Mouse (Mus musculus) right cerebral cortex, postnatal 10 days (tissue): ENCODE measurements at regions not wholly inside any gene's neighbourhood (a gene's known extent, or its start where the extent isn't known, plus 50 kb on each side); places are given as distances from the start of the nearest gene placed in this dataset.

Experiments used
- DNase-seq, 2 experiments: peaks; one replicate each; pipeline ENCODE4 v3.0.0; 2021; ENCODE audit warnings: low spot score in 2 of 2

DNA sequence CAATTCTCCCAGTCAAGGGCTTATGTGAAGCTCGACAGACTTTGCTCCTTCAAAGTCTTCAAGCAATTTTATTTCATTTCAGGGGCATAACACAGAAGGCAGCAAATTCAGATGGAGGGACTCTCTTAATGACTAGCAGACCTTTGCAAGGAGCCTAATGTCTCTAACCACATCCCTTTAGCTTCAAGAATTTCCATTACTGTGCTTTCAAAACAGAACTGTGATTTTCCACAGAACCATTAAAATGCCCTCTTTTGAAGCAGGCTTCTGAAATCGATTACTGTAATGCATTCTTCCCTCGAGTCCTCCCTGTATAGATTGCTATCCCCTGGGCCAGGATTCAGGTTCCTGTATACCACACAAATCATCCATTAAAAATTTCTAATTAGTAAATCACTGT lies 80.9 kb upstream of the Tac1 start:
- no peak for DNase-seq

DNA sequence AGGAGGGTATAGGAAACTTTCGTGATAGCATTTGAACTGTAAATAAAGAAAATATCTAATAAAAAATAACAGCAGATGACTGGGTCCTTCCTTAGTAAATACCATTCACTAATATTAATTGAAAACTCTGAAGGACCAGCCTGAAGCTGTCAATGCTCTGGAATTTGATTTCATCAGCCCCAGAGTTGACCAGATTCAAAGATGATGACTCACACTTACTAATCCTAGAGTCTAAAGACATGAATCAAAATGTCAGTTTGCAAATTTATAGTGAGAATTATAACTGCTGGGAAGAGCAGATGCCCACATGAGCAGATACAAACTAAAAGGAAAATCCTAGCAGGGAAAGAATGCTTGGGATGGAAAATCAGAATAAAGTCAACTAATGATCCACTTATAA lies 77.8 kb upstream of the Tac1 start:
- DNase-seq, result no peak

DNA sequence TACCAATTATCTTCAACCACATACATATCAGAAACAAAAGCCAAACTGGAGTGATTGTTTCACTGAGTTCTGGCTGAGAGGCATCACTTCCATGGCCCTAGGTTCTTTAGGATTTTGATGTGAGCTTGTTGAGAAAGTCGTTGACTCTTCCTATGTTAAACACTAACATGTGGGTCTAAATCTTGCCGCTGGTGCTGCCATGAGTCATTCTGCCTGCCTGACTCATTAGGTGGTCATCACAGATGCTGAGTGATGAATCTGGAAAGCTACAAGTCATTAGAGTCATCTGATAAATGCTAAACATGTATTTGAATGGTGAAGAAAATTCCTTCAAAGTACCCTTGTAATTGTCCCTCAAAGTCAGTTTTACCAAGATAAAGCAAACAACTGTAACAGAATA lies 60.4 kb upstream of the Tac1 start:
- DNase-seq, result no peak

DNA sequence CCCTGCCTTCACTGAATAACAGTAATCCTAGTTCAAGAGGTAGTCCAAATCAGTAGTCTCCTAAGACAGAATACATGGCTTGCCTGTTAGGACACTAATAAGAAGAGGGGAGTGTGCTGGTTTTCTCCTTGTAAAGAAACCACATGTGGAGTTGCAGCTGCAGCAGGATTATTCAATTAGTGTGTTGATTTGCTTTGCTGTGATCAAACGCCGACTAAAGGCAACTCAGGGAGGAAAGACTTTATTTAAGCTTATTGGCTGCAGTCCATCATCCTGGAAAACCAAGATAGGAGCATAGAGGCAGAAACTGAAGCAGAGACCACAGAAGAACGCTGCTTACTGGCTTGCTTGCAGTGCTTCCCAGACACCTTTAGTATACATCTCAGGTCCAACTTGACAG lies 57.9 kb upstream of the Tac1 start:
- DNase-seq, result no peak
